Mouse (Mus musculus): ENCODE results near the gene Cntnap2. TPM values are rescaled to one million over a fixed set of nuclear protein-coding genes. Genes with fewer than 3 reads are reported as not detected.
A peak's percentile ranks its signal among the peaks of the same experiment; 100 is the strongest.

The Cntnap2 gene
- polyA plus RNA-seq, 1 experiment from 2014 or later: 0.75 TPM

- Histone ChIP-seq H3K27ac (replicated peaks; ENCODE audit: low read depth, low read length) (no peak overlapping the region), H3K9ac (ENCODE audit: low read length) (no peak overlapping the region), H3K4me2 (ENCODE audit: low read depth, severe bottlenecking) (no peak overlapping the region), H3K36me3 (ENCODE audit: control insufficient read depth, insufficient read depth, low read length) (no peaks in the 10 kb centered on the region), H3K27me3 (ENCODE audit: control insufficient read depth, insufficient read depth, low read length) (no peaks in the 10 kb centered on the region), H3K9me3 (ENCODE audit: control insufficient read depth, low read length) (no peaks in the 10 kb centered on the region), H3K4me1 (ENCODE audit: control insufficient read depth, insufficient read depth, low read length) (no peaks in the 10 kb centered on the region), H3K4me3 (ENCODE audit: low read depth, low read length) (no peak overlapping the region)
- ATAC-seq (ENCODE audit: insufficient number of reproducible peaks, low FRiP score, low TSS enrichment, low read depth) (no peak), DNase-seq (ENCODE audit: low spot score) (no peak)
- WGBS: 72% methylated on average over 1 of the region's 1 CpGs
These were observed 1983.4 kb downstream of the Cntnap2 start for GRCm38 (mm10) chr6:47042602-47043001.

- ATAC-seq (ENCODE audit: insufficient number of reproducible peaks, low FRiP score, low TSS enrichment, low read depth) (no peak), DNase-seq (ENCODE audit: low spot score) (no peak)
- H3K4me3 ChIP-seq (ENCODE audit: low read depth, low read length): no peak overlapping the region
- no peak overlapping the region for H3K9ac ChIP-seq (ENCODE audit: low read length)
- no peaks in the 10 kb centered on the region for H3K36me3 ChIP-seq (ENCODE audit: control insufficient read depth, insufficient read depth, low read length)
- no peak overlapping the region for H3K27ac ChIP-seq (replicated peaks; ENCODE audit: low read depth, low read length)
- no peaks in the 10 kb centered on the region for H3K27me3 ChIP-seq (ENCODE audit: control insufficient read depth, insufficient read depth, low read length)
- H3K4me1 ChIP-seq (ENCODE audit: control insufficient read depth, insufficient read depth, low read length): no peaks in the 10 kb centered on the region
- no peak overlapping the region for H3K4me2 ChIP-seq (ENCODE audit: low read depth, severe bottlenecking)
- H3K9me3 ChIP-seq (ENCODE audit: control insufficient read depth, low read length): no peaks in the 10 kb centered on the region
- WGBS: 83% methylated on average over 1 of the region's 1 CpGs
These were observed 1984.4 kb downstream of the Cntnap2 start for GRCm38 (mm10) chr6:47043586-47043985.

GRCm38 (mm10) chr6:47044385-47045200 lies 1985.4 kb downstream of the Cntnap2 start:
- WGBS: 5% methylated on average over 46 of the region's 46 CpGs
- no peaks in the 10 kb centered on the region for H3K27me3 ChIP-seq (ENCODE audit: control insufficient read depth, insufficient read depth, low read length)
- ATAC-seq (ENCODE audit: insufficient number of reproducible peaks, low FRiP score, low TSS enrichment, low read depth) (peak; percentile 35; the same call in 1 of the 2 replicates), DNase-seq (ENCODE audit: low spot score) (peak; percentile 29)
- H3K4me3 ChIP-seq (ENCODE audit: low read depth, low read length): peak overlapping the region; percentile 28
- peak overlapping the region; percentile 57 for H3K4me2 ChIP-seq (ENCODE audit: low read depth, severe bottlenecking)
- H3K27ac ChIP-seq (replicated peaks; ENCODE audit: low read depth, low read length): no peak overlapping the region
- no peaks in the 10 kb centered on the region for H3K4me1 ChIP-seq (ENCODE audit: control insufficient read depth, insufficient read depth, low read length)
- no peaks in the 10 kb centered on the region for H3K9me3 ChIP-seq (ENCODE audit: control insufficient read depth, low read length)
- H3K9ac ChIP-seq (ENCODE audit: low read length): peak overlapping the region; percentile 43
- no peaks in the 10 kb centered on the region for H3K36me3 ChIP-seq (ENCODE audit: control insufficient read depth, insufficient read depth, low read length)

- H3K27me3 ChIP-seq (ENCODE audit: control insufficient read depth, insufficient read depth, low read length): no peaks in the 10 kb centered on the region
- H3K27ac ChIP-seq (replicated peaks; ENCODE audit: low read depth, low read length): no peak overlapping the region
- H3K9me3 ChIP-seq (ENCODE audit: control insufficient read depth, low read length): no peaks in the 10 kb centered on the region
- no peaks in the 10 kb centered on the region for H3K36me3 ChIP-seq (ENCODE audit: control insufficient read depth, insufficient read depth, low read length)
- peak; percentile 23 for DNase-seq (ENCODE audit: low spot score)
- ATAC-seq (ENCODE audit: insufficient number of reproducible peaks, low FRiP score, low TSS enrichment, low read depth): no peak
- no peaks in the 10 kb centered on the region for H3K4me1 ChIP-seq (ENCODE audit: control insufficient read depth, insufficient read depth, low read length)
- no peak overlapping the region for H3K4me3 ChIP-seq (ENCODE audit: low read depth, low read length)
- H3K9ac ChIP-seq (ENCODE audit: low read length): no peak overlapping the region
- H3K4me2 ChIP-seq (ENCODE audit: low read depth, severe bottlenecking): no peak overlapping the region
- 45% methylated on average over 5 of the region's 5 CpGs for WGBS
These were observed 1989.9 kb downstream of the Cntnap2 start for GRCm38 (mm10) chr6:47049051-47049450.

- ATAC-seq (ENCODE audit: insufficient number of reproducible peaks, low FRiP score, low TSS enrichment, low read depth): no peak
- H3K4me3 ChIP-seq (ENCODE audit: low read depth, low read length): no peak overlapping the region
- no peaks in the 10 kb centered on the region for H3K4me1 ChIP-seq (ENCODE audit: control insufficient read depth, insufficient read depth, low read length)
- WGBS: 79% methylated on average over 7 of the region's 7 CpGs
- H3K27me3 ChIP-seq (ENCODE audit: control insufficient read depth, insufficient read depth, low read length): no peaks in the 10 kb centered on the region
- H3K9me3 ChIP-seq (ENCODE audit: control insufficient read depth, low read length): no peaks in the 10 kb centered on the region
- H3K9ac ChIP-seq (ENCODE audit: low read length): no peak overlapping the region
- no peak overlapping the region for H3K27ac ChIP-seq (replicated peaks; ENCODE audit: low read depth, low read length)
- DNase-seq (ENCODE audit: low spot score): no peak
- H3K36me3 ChIP-seq (ENCODE audit: control insufficient read depth, insufficient read depth, low read length): no peaks in the 10 kb centered on the region
- no peak overlapping the region for H3K4me2 ChIP-seq (ENCODE audit: low read depth, severe bottlenecking)
These were observed 1991.4 kb downstream of the Cntnap2 start for GRCm38 (mm10) chr6:47050319-47051222.

- no peak overlapping the region for H3K27ac ChIP-seq (replicated peaks; ENCODE audit: low read depth, low read length)
- WGBS: 84% methylated on average over 3 of the region's 3 CpGs
- H3K9ac ChIP-seq (ENCODE audit: low read length): no peak overlapping the region
- ATAC-seq (ENCODE audit: insufficient number of reproducible peaks, low FRiP score, low TSS enrichment, low read depth) (no peak), DNase-seq (ENCODE audit: low spot score) (no peak)
- no peaks in the 10 kb centered on the region for H3K9me3 ChIP-seq (ENCODE audit: control insufficient read depth, low read length)
- H3K4me1 ChIP-seq (ENCODE audit: control insufficient read depth, insufficient read depth, low read length): no peaks in the 10 kb centered on the region
- no peak overlapping the region for H3K4me2 ChIP-seq (ENCODE audit: low read depth, severe bottlenecking)
- no peaks in the 10 kb centered on the region for H3K27me3 ChIP-seq (ENCODE audit: control insufficient read depth, insufficient read depth, low read length)
- no peak overlapping the region for H3K4me3 ChIP-seq (ENCODE audit: low read depth, low read length)
- no peaks in the 10 kb centered on the region for H3K36me3 ChIP-seq (ENCODE audit: control insufficient read depth, insufficient read depth, low read length)
These were observed 2002.2 kb downstream of the Cntnap2 start for GRCm38 (mm10) chr6:47061341-47061740.

- ATAC-seq (ENCODE audit: insufficient number of reproducible peaks, low FRiP score, low TSS enrichment, low read depth) (no peak), DNase-seq (ENCODE audit: low spot score) (no peak)
- Histone ChIP-seq H3K4me3 (ENCODE audit: low read depth, low read length) (no peak overlapping the region), H3K36me3 (ENCODE audit: control insufficient read depth, insufficient read depth, low read length) (no peaks in the 10 kb centered on the region), H3K9me3 (ENCODE audit: control insufficient read depth, low read length) (no peaks in the 10 kb centered on the region), H3K4me2 (ENCODE audit: low read depth, severe bottlenecking) (no peak overlapping the region), H3K4me1 (ENCODE audit: control insufficient read depth, insufficient read depth, low read length) (no peaks in the 10 kb centered on the region), H3K9ac (ENCODE audit: low read length) (no peak overlapping the region), H3K27me3 (ENCODE audit: control insufficient read depth, insufficient read depth, low read length) (no peaks in the 10 kb centered on the region), H3K27ac (replicated peaks; ENCODE audit: low read depth, low read length) (no peak overlapping the region)
- WGBS: 64% methylated on average over 4 of the region's 4 CpGs
These were observed 2030.8 kb downstream of the Cntnap2 start for GRCm38 (mm10) chr6:47089998-47090397.

GRCm38 (mm10) chr6:47104951-47105350 lies 2045.8 kb downstream of the Cntnap2 start:
- Histone ChIP-seq H3K4me2 (ENCODE audit: low read depth, severe bottlenecking) (no peak overlapping the region), H3K9me3 (ENCODE audit: control insufficient read depth, low read length) (no peaks in the 10 kb centered on the region), H3K9ac (ENCODE audit: low read length) (no peak overlapping the region), H3K4me1 (ENCODE audit: control insufficient read depth, insufficient read depth, low read length) (no peaks in the 10 kb centered on the region), H3K36me3 (ENCODE audit: control insufficient read depth, insufficient read depth, low read length) (no peaks in the 10 kb centered on the region), H3K4me3 (ENCODE audit: low read depth, low read length) (no peak overlapping the region), H3K27me3 (ENCODE audit: control insufficient read depth, insufficient read depth, low read length) (no peaks in the 10 kb centered on the region), H3K27ac (replicated peaks; ENCODE audit: low read depth, low read length) (no peak overlapping the region)
- ATAC-seq (ENCODE audit: insufficient number of reproducible peaks, low FRiP score, low TSS enrichment, low read depth) (no peak), DNase-seq (ENCODE audit: low spot score) (no peak)
- WGBS: 65% methylated on average over 1 of the region's 1 CpGs
